Mouse (Mus musculus): ENCODE measurements around the gene Rbfox3. TPM values are rescaled to one million over a fixed set of nuclear protein-coding genes. Genes with fewer than 3 reads are reported as not detected.

Rbfox3 gene
- polyA plus RNA-seq, 1 experiment from 2014 or later: 0.37 TPM

DNA sequence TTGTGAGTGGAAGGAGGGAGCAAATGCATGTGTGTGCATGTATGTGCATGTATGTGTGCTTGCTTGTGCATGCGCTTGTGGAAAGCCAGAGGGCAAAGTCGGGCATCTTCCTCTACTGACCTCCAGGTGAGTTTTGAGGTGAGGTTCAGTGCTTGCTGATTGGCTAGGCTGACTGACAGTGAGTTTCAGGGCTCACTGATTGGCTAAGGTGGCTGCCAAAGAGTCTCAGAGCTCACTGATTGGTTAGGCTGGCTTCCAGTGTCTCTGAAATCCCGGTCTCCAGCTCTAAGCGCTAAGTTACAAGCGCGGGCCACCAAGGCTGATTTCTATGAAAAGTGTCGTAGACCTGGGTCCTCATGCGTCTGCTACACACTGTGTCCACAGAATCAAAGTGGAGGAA lies 185.0 kb downstream of the Rbfox3 start:
- no peaks in the 10 kb centered on the region for H3K27me3 ChIP-seq (ENCODE audit: control insufficient read depth, insufficient read depth, low read length)
- ATAC-seq (ENCODE audit: low FRiP score, low TSS enrichment): no peak
- 82% methylated on average over 8 of the region's 8 CpGs for WGBS

DNA sequence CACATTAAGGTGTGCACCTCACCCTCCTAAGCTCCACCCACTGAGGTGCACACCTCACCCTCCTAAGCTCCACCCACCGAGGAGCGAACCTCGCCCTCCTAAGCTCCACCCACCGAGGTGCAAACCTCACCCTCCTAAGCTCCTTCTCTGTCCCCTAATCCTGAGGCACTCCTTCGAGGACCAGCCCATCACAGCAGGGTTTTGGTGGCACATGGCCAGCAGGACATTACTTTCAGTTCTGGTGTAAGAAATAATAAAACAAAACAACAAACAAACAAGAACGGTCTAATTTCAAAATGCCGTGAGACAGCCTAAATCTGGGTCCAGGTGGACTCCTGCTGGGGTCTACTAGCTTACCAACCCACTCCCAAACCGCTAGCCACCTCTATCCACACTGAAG lies 187.0 kb downstream of the Rbfox3 start:
- Histone ChIP-seq H3K4me3 (ENCODE audit: low read length) (no peak overlapping the region), H3K9ac (ENCODE audit: low read depth, low read length) (no peak overlapping the region), H3K27ac (ENCODE audit: low read depth, low read length) (no peak overlapping the region), H3K27me3 (ENCODE audit: control insufficient read depth, insufficient read depth, low read length) (no peaks in the 10 kb centered on the region), H3K4me1 (ENCODE audit: control insufficient read depth, insufficient read depth, low read length) (peaks cover 5% of the 10 kb centered on the region; the same call in 1 of the 2 replicates), H3K4me2 (replicated peaks; ENCODE audit: low read depth, low read length) (no peak overlapping the region), H3K36me3 (ENCODE audit: control insufficient read depth, insufficient read depth, low read length) (no peaks in the 10 kb centered on the region), H3K9me3 (ENCODE audit: control insufficient read depth, low read length) (no peaks in the 10 kb centered on the region)
- ATAC-seq (ENCODE audit: low FRiP score, low TSS enrichment): no peak
- WGBS: 85% methylated on average over 8 of the region's 8 CpGs

More for the DNA sequence above, 185.0 kb downstream of the Rbfox3 start:
- Histone ChIP-seq H3K4me1 (ENCODE audit: control insufficient read depth, insufficient read depth, low read length) (peaks cover 5% of the 10 kb centered on the region; the same call in 1 of the 2 replicates), H3K9me3 (ENCODE audit: control insufficient read depth, low read length) (no peaks in the 10 kb centered on the region), H3K4me3 (ENCODE audit: low read length) (no peak overlapping the region), H3K9ac (ENCODE audit: low read depth, low read length) (no peak overlapping the region), H3K4me2 (replicated peaks; ENCODE audit: low read depth, low read length) (no peak overlapping the region), H3K36me3 (ENCODE audit: control insufficient read depth, insufficient read depth, low read length) (no peaks in the 10 kb centered on the region), H3K27ac (ENCODE audit: low read depth, low read length) (no peak overlapping the region)

DNA sequence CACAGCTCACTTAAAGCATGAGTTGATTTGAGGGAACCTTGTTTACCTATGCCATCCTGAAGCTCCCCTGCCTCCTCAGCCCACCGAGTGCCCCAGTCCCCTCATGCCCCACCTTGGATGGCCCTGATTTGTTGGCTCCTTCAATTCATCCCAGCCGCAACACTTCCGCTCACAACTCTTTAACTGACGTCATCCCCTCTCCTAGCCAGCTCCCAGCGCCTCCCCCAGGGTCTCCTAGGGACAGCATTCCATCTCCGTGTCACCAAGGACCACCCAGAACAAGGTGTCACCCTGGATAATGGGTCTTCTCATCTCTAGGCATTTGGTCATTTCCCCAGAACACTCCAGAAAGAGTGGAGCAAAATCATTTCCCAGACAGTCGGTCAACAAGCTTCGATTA lies 188.2 kb downstream of the Rbfox3 start:
- H3K9ac ChIP-seq (ENCODE audit: low read depth, low read length): no peak overlapping the region
- H3K4me2 ChIP-seq (replicated peaks; ENCODE audit: low read depth, low read length): no peak overlapping the region
- H3K9me3 ChIP-seq (ENCODE audit: control insufficient read depth, low read length): no peaks in the 10 kb centered on the region
- no peak for ATAC-seq (ENCODE audit: low FRiP score, low TSS enrichment)
- H3K27ac ChIP-seq (ENCODE audit: low read depth, low read length): no peak overlapping the region
- no peak overlapping the region for H3K4me3 ChIP-seq (ENCODE audit: low read length)
- WGBS: 60% methylated on average over 8 of the region's 8 CpGs
- H3K27me3 ChIP-seq (ENCODE audit: control insufficient read depth, insufficient read depth, low read length): no peaks in the 10 kb centered on the region
- no peaks in the 10 kb centered on the region for H3K36me3 ChIP-seq (ENCODE audit: control insufficient read depth, insufficient read depth, low read length)
- H3K4me1 ChIP-seq (ENCODE audit: control insufficient read depth, insufficient read depth, low read length): peaks cover 5% of the 10 kb centered on the region; the same call in 1 of the 2 replicates

DNA sequence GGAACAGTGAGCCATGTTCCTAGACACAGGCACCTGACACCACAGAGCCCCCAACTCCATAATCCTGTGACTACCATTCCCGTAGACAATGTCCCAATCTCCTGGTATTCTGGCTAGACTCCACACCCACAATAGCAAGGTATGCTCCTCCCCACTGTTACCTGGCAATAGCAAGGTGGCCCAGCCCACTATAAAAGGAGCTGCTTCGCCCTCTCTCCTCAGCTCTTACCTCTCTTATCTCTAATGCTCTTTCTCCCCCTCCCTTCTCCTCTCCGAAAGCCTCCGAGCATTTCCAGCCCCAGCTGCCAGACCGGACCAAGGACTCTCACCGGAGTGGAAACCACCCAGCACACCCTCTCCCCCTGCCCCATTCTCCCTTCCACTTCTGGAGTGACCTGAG lies 189.5 kb downstream of the Rbfox3 start:
- no peak overlapping the region for H3K4me3 ChIP-seq (ENCODE audit: low read length)
- no peaks in the 10 kb centered on the region for H3K27me3 ChIP-seq (ENCODE audit: control insufficient read depth, insufficient read depth, low read length)
- ATAC-seq (ENCODE audit: low FRiP score, low TSS enrichment): no peak
- no peaks in the 10 kb centered on the region for H3K4me1 ChIP-seq (ENCODE audit: control insufficient read depth, insufficient read depth, low read length)
- no peak overlapping the region for H3K27ac ChIP-seq (ENCODE audit: low read depth, low read length)
- no peak overlapping the region for H3K9ac ChIP-seq (ENCODE audit: low read depth, low read length)
- H3K9me3 ChIP-seq (ENCODE audit: control insufficient read depth, low read length): no peaks in the 10 kb centered on the region
- WGBS: 55% methylated on average over 6 of the region's 6 CpGs
- H3K4me2 ChIP-seq (replicated peaks; ENCODE audit: low read depth, low read length): no peak overlapping the region
- no peaks in the 10 kb centered on the region for H3K36me3 ChIP-seq (ENCODE audit: control insufficient read depth, insufficient read depth, low read length)

DNA sequence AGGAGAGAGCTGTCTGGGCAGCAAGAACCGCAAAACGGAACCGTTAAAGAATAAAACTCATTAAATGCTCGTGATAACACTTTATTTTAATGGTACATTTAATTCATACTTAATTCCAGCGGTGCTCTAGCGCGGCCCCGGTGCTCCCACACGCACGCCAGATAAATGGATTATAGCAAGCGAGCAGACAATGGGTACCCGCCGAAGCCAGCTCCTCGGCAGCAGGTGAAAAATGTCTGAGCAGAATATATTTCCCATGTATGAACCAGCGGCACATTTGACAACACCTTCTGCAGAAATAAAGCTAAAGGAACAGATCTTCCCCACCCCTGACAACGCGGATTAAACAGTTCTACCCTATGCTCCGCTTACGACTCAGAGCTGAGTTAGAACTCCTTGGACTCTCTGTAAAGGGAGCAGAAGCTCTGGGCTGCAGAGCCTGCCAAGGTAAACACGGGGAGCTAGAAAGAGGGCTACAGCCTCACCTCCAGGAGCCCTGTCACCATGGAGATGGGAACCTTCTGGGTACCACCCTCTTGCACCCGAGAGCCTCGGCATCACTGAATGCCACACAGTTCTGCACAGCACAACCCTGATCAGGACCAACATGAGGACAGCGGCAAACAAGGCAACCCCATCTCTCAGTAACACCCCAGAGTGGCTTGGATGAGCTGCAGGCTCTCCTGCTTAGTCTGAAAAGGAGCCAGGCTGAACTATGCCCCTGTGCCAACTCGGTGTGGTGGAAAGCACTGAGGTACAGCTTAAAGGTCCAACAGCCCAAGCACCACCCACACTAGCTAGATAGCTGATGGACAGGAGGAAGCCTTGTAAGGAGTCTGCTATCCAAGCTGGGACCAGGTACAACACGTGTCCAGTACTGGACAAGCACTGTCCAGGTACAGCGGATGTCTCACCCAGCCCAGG lies 196.5 kb downstream of the Rbfox3 start:
- no peak overlapping the region for H3K4me3 ChIP-seq (ENCODE audit: low read length)
- WGBS: 83% methylated on average over 26 of the region's 26 CpGs
- no peak overlapping the region for H3K27ac ChIP-seq (ENCODE audit: low read depth, low read length)
- no peaks in the 10 kb centered on the region for H3K36me3 ChIP-seq (ENCODE audit: control insufficient read depth, insufficient read depth, low read length)
- H3K9ac ChIP-seq (ENCODE audit: low read depth, low read length): no peak overlapping the region
- H3K27me3 ChIP-seq (ENCODE audit: control insufficient read depth, insufficient read depth, low read length): no peaks in the 10 kb centered on the region
- H3K4me2 ChIP-seq (replicated peaks; ENCODE audit: low read depth, low read length): no peak overlapping the region
- no peak for ATAC-seq (ENCODE audit: low FRiP score, low TSS enrichment)
- no peaks in the 10 kb centered on the region for H3K4me1 ChIP-seq (ENCODE audit: control insufficient read depth, insufficient read depth, low read length)
- no peaks in the 10 kb centered on the region for H3K9me3 ChIP-seq (ENCODE audit: control insufficient read depth, low read length)

DNA sequence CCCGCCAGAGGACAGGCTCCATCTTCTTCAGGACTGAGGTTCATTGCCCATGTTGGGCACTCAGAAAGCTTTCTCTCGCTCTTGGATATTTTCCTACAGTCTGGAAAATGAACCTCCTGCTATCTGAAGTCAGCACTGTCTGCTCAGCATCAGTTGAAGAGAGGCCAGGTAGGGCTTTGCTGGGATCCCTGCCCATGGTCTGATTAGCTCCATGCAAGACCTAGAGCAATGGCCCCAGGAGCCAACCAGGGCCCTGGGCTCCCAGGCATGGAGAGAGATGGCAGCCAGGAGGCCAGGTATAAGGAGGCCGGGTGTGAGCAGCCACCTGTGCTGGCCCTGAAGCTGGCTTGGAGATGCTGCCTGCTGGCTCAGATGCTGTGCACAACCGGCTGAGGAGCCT lies 198.6 kb downstream of the Rbfox3 start:
- ATAC-seq (ENCODE audit: low FRiP score, low TSS enrichment): no peak
- no peak overlapping the region for H3K27ac ChIP-seq (ENCODE audit: low read depth, low read length)
- no peak overlapping the region for H3K9ac ChIP-seq (ENCODE audit: low read depth, low read length)
- H3K36me3 ChIP-seq (ENCODE audit: control insufficient read depth, insufficient read depth, low read length): no peaks in the 10 kb centered on the region
- H3K9me3 ChIP-seq (ENCODE audit: control insufficient read depth, low read length): no peaks in the 10 kb centered on the region
- 69% methylated on average over 4 of the region's 4 CpGs for WGBS
- no peaks in the 10 kb centered on the region for H3K27me3 ChIP-seq (ENCODE audit: control insufficient read depth, insufficient read depth, low read length)
- H3K4me1 ChIP-seq (ENCODE audit: control insufficient read depth, insufficient read depth, low read length): no peaks in the 10 kb centered on the region
- H3K4me3 ChIP-seq (ENCODE audit: low read length): no peak overlapping the region
- H3K4me2 ChIP-seq (replicated peaks; ENCODE audit: low read depth, low read length): no peak overlapping the region

DNA sequence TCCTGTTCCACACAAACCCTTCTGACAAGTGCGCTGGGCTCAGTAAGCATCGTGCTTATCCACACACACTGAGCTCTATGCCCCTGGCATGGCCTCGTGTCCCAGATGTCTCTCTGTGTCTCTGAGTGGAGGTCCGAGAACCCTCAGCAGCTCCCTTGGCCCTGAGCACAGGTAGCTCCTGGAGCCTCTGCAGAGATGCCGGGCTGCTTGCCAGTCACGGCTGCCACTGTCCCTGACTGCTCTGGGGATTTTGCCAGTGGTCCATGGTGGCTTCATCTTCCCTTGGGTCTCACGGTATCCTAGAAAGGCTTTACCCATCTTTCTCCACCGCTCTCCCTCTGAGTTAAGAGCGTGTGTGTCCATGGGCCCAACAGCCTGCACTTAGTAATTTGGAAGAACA lies 199.3 kb downstream of the Rbfox3 start:
- no peaks in the 10 kb centered on the region for H3K27me3 ChIP-seq (ENCODE audit: control insufficient read depth, insufficient read depth, low read length)
- 75% methylated on average over 9 of the region's 9 CpGs for WGBS
- H3K27ac ChIP-seq (ENCODE audit: low read depth, low read length): no peak overlapping the region
- no peak overlapping the region for H3K4me2 ChIP-seq (replicated peaks; ENCODE audit: low read depth, low read length)
- no peak overlapping the region for H3K4me3 ChIP-seq (ENCODE audit: low read length)
- H3K9ac ChIP-seq (ENCODE audit: low read depth, low read length): no peak overlapping the region
- no peaks in the 10 kb centered on the region for H3K36me3 ChIP-seq (ENCODE audit: control insufficient read depth, insufficient read depth, low read length)
- ATAC-seq (ENCODE audit: low FRiP score, low TSS enrichment): no peak
- H3K4me1 ChIP-seq (ENCODE audit: control insufficient read depth, insufficient read depth, low read length): no peaks in the 10 kb centered on the region
- no peaks in the 10 kb centered on the region for H3K9me3 ChIP-seq (ENCODE audit: control insufficient read depth, low read length)

DNA sequence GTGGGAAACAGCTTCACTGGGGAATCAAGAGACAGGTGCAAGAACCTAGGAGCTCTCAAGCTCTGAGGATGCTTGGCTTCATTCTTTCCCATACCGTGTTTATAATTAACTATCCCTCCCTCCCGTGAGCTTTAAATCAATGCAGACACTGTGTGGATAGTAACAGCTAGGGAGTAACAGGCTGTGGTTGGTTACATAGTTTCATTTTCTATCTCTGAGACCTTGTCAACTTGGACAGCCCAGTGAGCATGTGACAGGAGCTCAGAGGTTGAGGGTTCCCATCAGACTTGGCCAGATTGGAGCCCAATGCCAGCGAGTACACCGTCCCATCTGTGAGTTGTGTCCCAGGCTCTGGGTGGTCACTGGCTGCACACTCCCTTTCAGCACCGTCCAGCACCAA lies 201.4 kb downstream of the Rbfox3 start:
- Histone ChIP-seq H3K36me3 (ENCODE audit: control insufficient read depth, insufficient read depth, low read length) (no peaks in the 10 kb centered on the region), H3K9me3 (ENCODE audit: control insufficient read depth, low read length) (no peaks in the 10 kb centered on the region), H3K9ac (ENCODE audit: low read depth, low read length) (no peak overlapping the region), H3K27me3 (ENCODE audit: control insufficient read depth, insufficient read depth, low read length) (no peaks in the 10 kb centered on the region), H3K4me3 (ENCODE audit: low read length) (no peak overlapping the region), H3K4me2 (replicated peaks; ENCODE audit: low read depth, low read length) (no peak overlapping the region), H3K27ac (ENCODE audit: low read depth, low read length) (no peak overlapping the region), H3K4me1 (ENCODE audit: control insufficient read depth, insufficient read depth, low read length) (no peaks in the 10 kb centered on the region)
- ATAC-seq (ENCODE audit: low FRiP score, low TSS enrichment): no peak
- WGBS: 75% methylated on average over 5 of the region's 5 CpGs

DNA sequence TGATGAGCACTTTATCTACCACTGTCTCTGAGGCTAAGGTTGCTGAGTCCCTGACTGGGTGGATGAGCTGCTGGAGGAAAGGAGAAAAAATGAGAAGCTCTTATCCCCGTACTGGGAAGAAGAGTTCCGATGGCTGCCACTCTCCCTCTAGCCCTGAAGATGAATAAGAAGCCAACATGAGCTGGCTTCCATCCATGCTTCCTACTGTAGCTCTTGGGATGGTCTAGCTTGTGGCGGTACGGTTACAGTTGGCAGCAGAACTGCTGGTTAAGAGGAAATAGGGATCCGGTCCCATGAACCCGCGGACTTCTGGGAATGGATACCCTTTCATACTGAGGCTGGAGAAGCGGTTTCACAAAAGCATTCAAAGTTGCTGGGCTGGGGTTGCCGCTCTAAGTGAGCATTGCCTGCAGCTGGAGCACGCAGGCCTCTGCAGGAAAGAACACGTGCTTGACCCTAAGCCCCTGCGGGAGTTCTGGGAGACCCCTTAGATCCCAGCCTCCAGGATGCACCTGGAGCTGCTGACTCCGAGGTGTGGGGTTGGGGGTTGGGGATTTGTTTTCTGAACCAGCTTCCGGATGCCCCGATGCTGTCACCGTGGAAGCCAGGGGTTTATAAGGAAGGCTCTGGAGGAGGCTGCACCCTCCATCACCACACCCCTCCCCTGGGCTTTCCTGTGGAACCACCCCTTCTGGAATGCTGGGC lies 215.0 kb downstream of the Rbfox3 start:
- Histone ChIP-seq H3K36me3 (ENCODE audit: control insufficient read depth, insufficient read depth, low read length) (no peaks in the 10 kb centered on the region), H3K27ac (ENCODE audit: low read depth, low read length) (no peak overlapping the region), H3K27me3 (ENCODE audit: control insufficient read depth, insufficient read depth, low read length) (no peaks in the 10 kb centered on the region; the same call in none of the 2 replicates), H3K4me1 (ENCODE audit: control insufficient read depth, insufficient read depth, low read length) (no peaks in the 10 kb centered on the region), H3K9ac (ENCODE audit: low read depth, low read length) (no peak overlapping the region), H3K4me3 (ENCODE audit: low read length) (no peak overlapping the region), H3K4me2 (replicated peaks; ENCODE audit: low read depth, low read length) (no peak overlapping the region), H3K9me3 (ENCODE audit: control insufficient read depth, low read length) (no peaks in the 10 kb centered on the region)
- no peak for ATAC-seq (ENCODE audit: low FRiP score, low TSS enrichment)
- WGBS: 53% methylated on average over 16 of the region's 16 CpGs

Data from kidney, embryonic 14.5 days (tissue).